In genomic region chr1:55217191-55217590, GRCm38 (mm10) we compare ENCODE assay signal across 17 mouse cellular contexts. TPM values are rescaled to one million over a fixed set of nuclear protein-coding genes. Genes with fewer than 3 reads are reported as not detected.
DNase-seq lines count a peak whose midpoint lies in the region; ATAC-seq lines count a peak whose summit lies in the region.
"Had no signal": no experiment of that assay in that cellular context is flagged by ENCODE, and none has a peak within 500 bp of the region (broad histone marks: within the 10 kb centered on the region; RNA-seq: fewer than 3 reads in every experiment).

No protein-coding gene starts in this region.

- H3K9me3 ChIP-seq in forebrain, embryonic 14.5 days (replicated peaks; ENCODE audit: control insufficient read depth, low read length) = no peaks in the 10 kb centered on the region
- H3K9me3 ChIP-seq in forebrain, embryonic 12.5 days = no peaks in the 10 kb centered on the region
- H3K9me3 ChIP-seq in limb, embryonic 13.5 days = no peaks in the 10 kb centered on the region
- H3K9me3 ChIP-seq: forebrain, embryonic 10.5 days; G1E; hindbrain, embryonic 12.5 days; midbrain, embryonic 10.5 days had no signal

- 73% methylated on average over 2 of the region's 2 CpGs for WGBS in forebrain, embryonic 14.5 days
- WGBS in forebrain, embryonic 12.5 days = 83% methylated on average over 2 of the region's 2 CpGs
- 11% methylated on average over 2 of the region's 2 CpGs for WGBS in limb, embryonic 13.5 days

- no peaks in the 10 kb centered on the region for H3K4me1 ChIP-seq in forebrain, embryonic 14.5 days (ENCODE audit: control insufficient read depth, insufficient read depth, low read length)
- peaks cover 12% of the 10 kb centered on the region for H3K4me1 ChIP-seq in forebrain, embryonic 12.5 days
- peaks cover 40% of the 10 kb centered on the region for H3K4me1 ChIP-seq in limb, embryonic 13.5 days
- H3K4me1 ChIP-seq: hindbrain, embryonic 12.5 days; midbrain, embryonic 10.5 days had no signal

- H3K4me3 ChIP-seq in forebrain, embryonic 14.5 days (ENCODE audit: low read depth, low read length) = no peak overlapping the region
- H3K4me3 ChIP-seq in forebrain, embryonic 12.5 days (replicated peaks) = no peak overlapping the region
- no peak overlapping the region for H3K4me3 ChIP-seq in limb, embryonic 13.5 days
- H3K4me3 ChIP-seq: forebrain, embryonic 10.5 days; hindbrain, embryonic 12.5 days; midbrain, embryonic 10.5 days had no signal

- DNase-seq in forebrain, embryonic 14.5 days (ENCODE audit: low spot score) = peak; percentile 27
- peak; percentile 57 to 61 for DNase-seq in kidney, postnatal 4 days
- DNase-seq in kidney, adult 18-20 months = no peak
- no peak for DNase-seq in layer of hippocampus, adult 9-10 months (ENCODE audit: low spot score)
- no peak for DNase-seq in left cerebral cortex, postnatal 36 days (ENCODE audit: low spot score in 2 of 2)
- DNase-seq: B cell, adult 2 months; kidney, adult 9 months; thymus, postnatal 14 days had no signal

- intact Hi-C loops in left cerebral cortex, postnatal 36 days (cut with DNase I) = no loop called here

- no peak overlapping the region for H3K4me2 ChIP-seq in forebrain, embryonic 14.5 days (ENCODE audit: low read length)
- no peak overlapping the region for H3K4me2 ChIP-seq in forebrain, embryonic 12.5 days
- no peak overlapping the region for H3K4me2 ChIP-seq in limb, embryonic 13.5 days (replicated peaks)
- H3K4me2 ChIP-seq: hindbrain, embryonic 12.5 days; liver, embryonic 11.5 days had no signal

- no peaks in the 10 kb centered on the region for H3K36me3 ChIP-seq in forebrain, embryonic 14.5 days (ENCODE audit: control insufficient read depth, insufficient read depth, low read length)
- no peaks in the 10 kb centered on the region; the same call in 1 of the 2 replicates for H3K36me3 ChIP-seq in forebrain, embryonic 12.5 days (replicated peaks)
- H3K36me3 ChIP-seq in limb, embryonic 13.5 days = peaks cover 16% of the 10 kb centered on the region
- H3K36me3 ChIP-seq: forebrain, embryonic 10.5 days; G1E; hindbrain, embryonic 12.5 days; midbrain, embryonic 10.5 days had no signal

- no peak overlapping the region for H3K27ac ChIP-seq in forebrain, embryonic 14.5 days (ENCODE audit: low read depth, low read length)
- no peak overlapping the region for H3K27ac ChIP-seq in forebrain, embryonic 12.5 days
- no peak overlapping the region for H3K27ac ChIP-seq in limb, embryonic 13.5 days
- H3K27ac ChIP-seq: forebrain, embryonic 10.5 days; hindbrain, embryonic 12.5 days; midbrain, embryonic 10.5 days had no signal

- ATAC-seq in forebrain, embryonic 14.5 days = no peak
- ATAC-seq in forebrain, embryonic 12.5 days (ENCODE audit: low FRiP score) = no peak
- ATAC-seq in limb, embryonic 13.5 days (ENCODE audit: low FRiP score, low read depth) = peak; percentile 59; the same call in 1 of the 2 replicates
- ATAC-seq in megakaryocyte-erythroid progenitor cell, adult 5-6 weeks (replicated peaks; ENCODE audit: low FRiP score, low TSS enrichment, poor library complexity, severe bottlenecking) = peak; percentile 87
- ATAC-seq: activated CD4-positive, CD25-positive, alpha-beta regulatory T cell, adult 4 months had no signal

- H3K9ac ChIP-seq in forebrain, embryonic 14.5 days (ENCODE audit: low read length) = no peak overlapping the region
- no peak overlapping the region for H3K9ac ChIP-seq in forebrain, embryonic 12.5 days
- H3K9ac ChIP-seq in limb, embryonic 13.5 days = no peak overlapping the region; the same call in 1 of the 2 replicates
- H3K9ac ChIP-seq: hindbrain, embryonic 12.5 days had no signal

- no peaks in the 10 kb centered on the region for H3K27me3 ChIP-seq in forebrain, embryonic 14.5 days (replicated peaks; ENCODE audit: control insufficient read depth, insufficient read depth, low read length)
- H3K27me3 ChIP-seq in forebrain, embryonic 12.5 days = no peaks in the 10 kb centered on the region
- H3K27me3 ChIP-seq in limb, embryonic 13.5 days = no peaks in the 10 kb centered on the region
- H3K27me3 ChIP-seq: hindbrain, embryonic 12.5 days had no signal

RNA-seq across cellular contexts. Expression of gene Rftn2, which starts 9.4 kb away (rescaled TPM):
- 12.1 and 12.2 TPM in 2 replicates for polyA plus RNA-seq in forebrain, embryonic 14.5 days (2014; fragmentation: Nextera tagmentation; extraction: Ambion mirVana)
- polyA plus RNA-seq in forebrain, embryonic 12.5 days (2016; fragmentation: Nextera tagmentation; extraction: Ambion mirVana) = 10.8 and 11.4 TPM in 2 replicates
- polyA plus RNA-seq in limb, embryonic 13.5 days (2015; fragmentation: Nextera tagmentation; extraction: Ambion mirVana) = 34.5 and 37.0 TPM in 2 replicates
- 0.26 TPM in 1 of 2 replicates, not detected in the other for total RNA-seq in megakaryocyte-erythroid progenitor cell, adult 5-6 weeks (2014; fragmentation: Nextera tagmentation)
- 0.11 TPM in 1 of 2 replicates, not detected in the other for total RNA-seq in megakaryocyte-erythroid progenitor cell, adult 5-6 weeks (2017)
- total RNA-seq in left cerebral cortex, postnatal 36 days (2021) = 10 to 100 TPM; 19.8 to 22.9 TPM

RNA-seq across cellular contexts. Expression of gene Mars2, which starts 19.8 kb away (rescaled TPM):
- polyA plus RNA-seq in forebrain, embryonic 14.5 days (2014; fragmentation: Nextera tagmentation; extraction: Ambion mirVana) = 3.0 and 4.5 TPM in 2 replicates
- polyA plus RNA-seq in forebrain, embryonic 12.5 days (2016; fragmentation: Nextera tagmentation; extraction: Ambion mirVana) = 4.0 and 4.7 TPM in 2 replicates
- 2.5 and 2.7 TPM in 2 replicates for polyA plus RNA-seq in limb, embryonic 13.5 days (2015; fragmentation: Nextera tagmentation; extraction: Ambion mirVana)
- 8.8 and 11.1 TPM in 2 replicates for total RNA-seq in megakaryocyte-erythroid progenitor cell, adult 5-6 weeks (2014; fragmentation: Nextera tagmentation)
- total RNA-seq in megakaryocyte-erythroid progenitor cell, adult 5-6 weeks (2017) = 11.4 and 12.2 TPM in 2 replicates
- total RNA-seq in left cerebral cortex, postnatal 36 days (2021) = 1 to 10 TPM; 8.4 to 9.8 TPM

Comparison
In these comparisons a context has a peak if more than half of its experiments do, and no peak if none do; other contexts are left out.
1. DNase-seq: peak in forebrain, embryonic 14.5 days (single experiment) and kidney, postnatal 4 days (2 of 2); none in kidney, adult 18-20 months (single experiment), layer of hippocampus, adult 9-10 months (single experiment) and left cerebral cortex, postnatal 36 days (0 of 2).
2. ATAC-seq: peak in limb, embryonic 13.5 days (single experiment) and megakaryocyte-erythroid progenitor cell, adult 5-6 weeks (single experiment); none in forebrain, embryonic 14.5 days (single experiment) and forebrain, embryonic 12.5 days (single experiment).